Mouse (Mus musculus) 416B (cell line): ENCODE data around the gene Olfr491.

ENCODE experiments used
- DNase-seq: peaks from one replicate; pipeline ENCODE4 v3.0.0; 2011; ENCODE audit warnings: low read depth

The Olfr491 gene

DNA sequence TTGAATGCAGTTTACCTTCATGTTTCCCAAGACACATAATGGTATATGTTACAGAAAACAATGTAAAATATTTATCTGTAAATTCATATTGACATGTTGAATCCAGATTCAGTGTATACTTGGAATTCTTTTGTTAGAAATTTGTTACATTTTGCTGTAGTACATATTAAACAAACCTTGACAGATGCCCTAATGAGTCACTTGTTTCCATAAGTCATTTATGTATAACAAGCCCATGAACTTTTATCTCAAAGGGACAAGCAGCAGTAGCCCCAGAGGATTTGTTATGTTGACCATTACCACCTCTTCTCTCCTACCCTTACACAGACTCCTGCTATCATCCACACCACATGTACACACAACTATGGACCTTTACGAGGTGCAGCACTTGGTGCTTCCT lies at the start of gene Olfr491:
Gene Olfr491, plus strand, starts transcription at position 301 of the 400 bp plus-strand sequence.
- no peak for DNase-seq

DNA sequence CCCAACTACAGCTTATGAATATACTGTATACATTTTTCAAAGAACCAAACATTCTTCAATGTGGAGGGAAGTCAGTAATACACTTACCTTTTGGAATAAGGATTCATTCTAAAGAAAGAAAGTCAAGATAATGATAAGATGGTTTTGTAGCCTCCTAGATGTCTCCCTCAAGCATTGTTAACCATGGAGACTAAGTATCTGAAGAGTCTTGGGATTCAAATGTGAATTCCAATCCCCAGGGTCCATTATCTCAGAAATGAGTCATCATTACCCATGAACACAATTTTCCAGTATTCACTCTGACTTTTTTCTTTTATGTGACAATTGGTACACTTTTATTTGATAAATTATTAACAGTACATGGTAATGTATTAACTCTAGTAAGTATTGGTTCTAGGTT lies 24.4 kb upstream of the Olfr491 start, which contains the start of gene Olfr490:
Gene Olfr490, minus strand, starts transcription at position 101 of the 400 bp plus-strand sequence.
- no peak for DNase-seq

DNA sequence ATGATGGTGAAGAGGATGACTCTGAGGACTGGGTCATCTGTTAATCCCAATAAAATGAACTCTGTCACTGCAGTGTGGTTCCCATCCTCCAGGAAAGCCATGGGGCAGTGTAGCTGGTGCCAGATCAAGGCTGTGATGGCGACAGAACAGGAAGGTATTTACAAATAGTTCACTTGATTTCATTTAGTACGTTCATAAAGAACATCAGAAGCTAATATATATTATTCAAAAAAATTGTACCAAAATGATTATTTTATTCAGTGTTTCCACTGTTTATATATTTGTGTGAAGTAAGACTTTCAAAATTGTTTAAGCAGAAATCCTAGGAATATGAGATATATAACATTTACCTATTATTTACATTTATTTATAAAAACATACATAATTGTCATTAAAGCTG lies 10.3 kb downstream of the Olfr491 start, which contains the start of gene Olfr492:
Gene Olfr492, minus strand, starts transcription at position 101 of the 400 bp plus-strand sequence.
- DNase-seq, result no peak

DNA sequence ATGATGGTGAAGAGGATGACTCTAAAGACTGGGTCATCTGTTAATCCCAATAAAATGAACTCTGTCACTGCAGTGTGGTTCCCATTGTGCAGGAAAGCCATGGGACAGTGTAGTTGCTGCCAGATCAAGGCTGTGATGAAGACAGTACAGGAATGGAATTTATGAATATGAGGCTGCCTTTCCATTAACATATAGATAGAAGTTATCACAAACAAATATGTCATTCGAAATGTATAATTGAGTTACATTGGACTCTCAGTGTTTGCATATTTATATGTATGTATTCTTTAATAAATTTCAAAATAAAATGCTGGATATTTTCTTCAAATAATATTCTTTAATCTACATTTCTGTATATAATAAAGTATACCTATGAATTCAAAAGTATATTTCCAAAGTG lies 33.6 kb downstream of the Olfr491 start, which contains the start of gene Olfr493:
Gene Olfr493, minus strand, starts transcription at position 101 of the 400 bp plus-strand sequence.
- DNase-seq, result no peak

DNA sequence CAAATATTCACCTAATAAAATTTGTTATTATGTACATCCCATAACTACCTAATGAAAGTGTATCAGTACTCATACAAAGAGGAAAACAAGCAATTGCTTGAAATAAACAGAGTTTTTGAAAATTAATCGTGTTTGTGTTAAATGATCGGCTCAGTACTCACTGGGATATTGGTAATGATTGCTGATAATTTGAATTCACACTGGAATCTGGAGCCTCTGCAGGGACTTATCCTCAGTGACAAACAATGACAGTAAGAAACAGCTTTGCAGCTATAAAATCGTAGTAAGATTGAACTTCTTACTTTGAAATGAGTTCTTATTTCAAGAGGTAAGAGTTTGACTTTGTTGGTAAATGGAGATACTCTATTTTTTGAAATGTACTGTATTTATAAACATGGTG lies 51.8 kb downstream of the Olfr491 start, which contains the start of gene Olfr494:
Gene Olfr494, plus strand, starts transcription at position 301 of the 400 bp plus-strand sequence.
- no peak for DNase-seq
